Mouse (Mus musculus) C2C12 (cell line): ENCODE data around the gene Cfap73. TPM values are rescaled to one million over a fixed set of nuclear protein-coding genes. Genes with fewer than 3 reads are reported as not detected.

Experiments
- H3K27me3 ChIP-seq: one replicate; pipeline ENCODE4 v1.6.1; 2011; ENCODE audit not compliant: control insufficient read depth, insufficient read depth, insufficient read length
- H3K36me3 ChIP-seq: one replicate; pipeline ENCODE4 v1.6.1; 2011; ENCODE audit not compliant: control insufficient read depth, insufficient read depth
- H3K4me3 ChIP-seq: one replicate; pipeline ENCODE4 v1.5.1; 2011; ENCODE audit warnings: mild to moderate bottlenecking, control low read depth; ENCODE audit not compliant: poor library complexity, insufficient read depth, severe bottlenecking
- H3K79me2 ChIP-seq: one replicate; pipeline ENCODE4 v1.6.1; 2011; ENCODE audit not compliant: control insufficient read depth, insufficient read depth
- H3K79me3 ChIP-seq: one replicate; pipeline ENCODE4 v1.6.1; 2011; ENCODE audit warnings: low read depth, control low read depth
- H3ac ChIP-seq: one replicate; pipeline ENCODE3; 2011; ENCODE audit warnings: low read depth; ENCODE audit not compliant: control insufficient read depth, insufficient read length
- CEBPB ChIP-seq: IDR thresholded peaks from one replicate; pipeline ENCODE4 v1.6.1; 2011; ENCODE audit warnings: low read depth, mild to moderate bottlenecking, control low read depth, moderate library complexity
- CTCF ChIP-seq: IDR thresholded peaks from one replicate; pipeline ENCODE4 v1.5.1; 2011; ENCODE audit not compliant: control insufficient read depth, insufficient read depth, insufficient read length
- FOSL1 ChIP-seq: IDR thresholded peaks from one replicate; pipeline ENCODE4 v1.8.0; 2011; ENCODE audit warnings: mild to moderate bottlenecking, low read length; ENCODE audit not compliant: poor library complexity, insufficient read depth, severe bottlenecking
- MAX ChIP-seq: IDR thresholded peaks from one replicate; pipeline ENCODE4 v1.6.1; 2011; ENCODE audit warnings: mild to moderate bottlenecking, control low read depth
- MYOD1 ChIP-seq: IDR thresholded peaks from one replicate; pipeline ENCODE4 v1.6.1; 2011; ENCODE audit warnings: low read depth; ENCODE audit not compliant: control insufficient read depth, insufficient read length
- MYOG ChIP-seq: IDR thresholded peaks from one replicate; pipeline ENCODE4 v1.6.1; 2011; ENCODE audit not compliant: control insufficient read depth, insufficient read length; ENCODE audit errors: extremely low read depth
- USF1 ChIP-seq: IDR thresholded peaks from one replicate; pipeline ENCODE4 v1.6.1; 2011; ENCODE audit warnings: low read depth, mild to moderate bottlenecking, control low read depth, moderate library complexity
- polyA plus RNA-seq: library from polyadenylated mRNA; unstranded; fragments of >200 nt; fragmentation: generic; extraction: Trizol; gene quantifications from one replicate; pipeline ENCODE4 v1.2.1, GENCODE M21; 2012; ENCODE audit warnings: missing spikeins

Cfap73 gene
- polyA plus RNA-seq, 1 experiment, result not detected

- Histone ChIP-seq H3K27me3 (peaks cover 23% of the 10 kb centered on the region), H3K36me3 (no peaks in the 10 kb centered on the region), H3ac (no peak overlapping the region), H3K79me3 (no peaks in the 10 kb centered on the region), H3K79me2 (no peaks in the 10 kb centered on the region), H3K4me3 (no peak overlapping the region)
- TF ChIP-seq CTCF, result no peak
- TF ChIP-seq FOSL1, result no peak
- no peak for TF ChIP-seq CEBPB
- no peak for TF ChIP-seq MYOD1
- no peak for TF ChIP-seq USF1
- no peak for TF ChIP-seq MYOG
- TF ChIP-seq MAX, result no peak
Measured at GRCm38 (mm10) chr5:120674229-120675145, 40.5 kb upstream of the Cfap73 start.

GRCm38 (mm10) chr5:120673626-120674025 lies 39.6 kb upstream of the Cfap73 start:
- Histone ChIP-seq H3K36me3 (no peaks in the 10 kb centered on the region), H3K79me2 (no peaks in the 10 kb centered on the region)

GRCm38 (mm10) chr5:120671865-120672264 lies 37.8 kb upstream of the Cfap73 start:
- Histone ChIP-seq H3K27me3 (peaks cover 24% of the 10 kb centered on the region), H3K4me3 (no peak overlapping the region), H3ac (no peak overlapping the region), H3K79me2 (no peaks in the 10 kb centered on the region), H3K79me3 (no peaks in the 10 kb centered on the region), H3K36me3 (no peaks in the 10 kb centered on the region)
- TF ChIP-seq FOSL1, result no peak

More at GRCm38 (mm10) chr5:120673626-120674025, 39.6 kb upstream of the Cfap73 start:
- Histone ChIP-seq H3ac (no peak overlapping the region), H3K27me3 (peaks cover 24% of the 10 kb centered on the region), H3K4me3 (no peak overlapping the region), H3K79me3 (no peaks in the 10 kb centered on the region)
- peak; percentile 40 for TF ChIP-seq MYOD1
- no peak for TF ChIP-seq USF1
- peak; percentile 92 for TF ChIP-seq CTCF
- no peak for TF ChIP-seq MAX
- no peak for TF ChIP-seq FOSL1

GRCm38 (mm10) chr5:120670132-120670531 lies 36.1 kb upstream of the Cfap73 start:
- Histone ChIP-seq H3K27me3 (peaks cover 31% of the 10 kb centered on the region), H3K79me2 (no peaks in the 10 kb centered on the region), H3K36me3 (no peaks in the 10 kb centered on the region), H3ac (no peak overlapping the region), H3K79me3 (no peaks in the 10 kb centered on the region), H3K4me3 (no peak overlapping the region)
- TF ChIP-seq MYOD1, result no peak
- TF ChIP-seq CTCF, result no peak
- no peak for TF ChIP-seq CEBPB
- TF ChIP-seq MAX, result no peak
- no peak for TF ChIP-seq FOSL1
- TF ChIP-seq USF1, result no peak
- TF ChIP-seq MYOG, result no peak

GRCm38 (mm10) chr5:120668761-120669160 lies 34.7 kb upstream of the Cfap73 start:
- H3ac ChIP-seq, result no peak overlapping the region
- no peaks in the 10 kb centered on the region for H3K79me2 ChIP-seq

GRCm38 (mm10) chr5:120664888-120665287 lies 30.9 kb upstream of the Cfap73 start:
- no peaks in the 10 kb centered on the region for H3K79me3 ChIP-seq
- H3K36me3 ChIP-seq, result no peaks in the 10 kb centered on the region
- peaks cover 61% of the 10 kb centered on the region for H3K27me3 ChIP-seq
- no peaks in the 10 kb centered on the region for H3K79me2 ChIP-seq
- TF ChIP-seq MYOG (no peak), USF1 (no peak), MAX (no peak), MYOD1 (no peak), CEBPB (no peak), FOSL1 (no peak), CTCF (no peak)
- H3ac ChIP-seq, result no peak overlapping the region
- no peak overlapping the region for H3K4me3 ChIP-seq

More at GRCm38 (mm10) chr5:120668761-120669160, 34.7 kb upstream of the Cfap73 start:
- Histone ChIP-seq H3K36me3 (no peaks in the 10 kb centered on the region), H3K79me3 (no peaks in the 10 kb centered on the region), H3K4me3 (no peak overlapping the region), H3K27me3 (peaks cover 39% of the 10 kb centered on the region)
- no peak for TF ChIP-seq CTCF
